Mouse (Mus musculus): ENCODE measurements around the gene Igf2bp2.
A peak's percentile ranks its signal among the peaks of the same experiment; 100 is the strongest.

Igf2bp2 gene

GRCm38 (mm10) chr16:22162512-22163455 is at the start of gene Igf2bp2:
Gene Igf2bp2, minus strand, starts transcription at chr16:22163299.
- peak; percentile 10 for DNase-seq (ENCODE audit: low read depth, low spot score)

- DNase-seq (ENCODE audit: low read depth, low spot score): no peak
Observed at GRCm38 (mm10) chr16:22203501-22203900, 40.4 kb upstream of the Igf2bp2 start.

GRCm38 (mm10) chr16:22201858-22202257 is 38.8 kb upstream of the Igf2bp2 start:
- no peak for DNase-seq (ENCODE audit: low read depth, low spot score)

GRCm38 (mm10) chr16:22200476-22200875 is 37.4 kb upstream of the Igf2bp2 start:
- no peak for DNase-seq (ENCODE audit: low read depth, low spot score)

- no peak for DNase-seq (ENCODE audit: low read depth, low spot score)
Observed at GRCm38 (mm10) chr16:22187366-22187765, 24.3 kb upstream of the Igf2bp2 start.

DNA sequence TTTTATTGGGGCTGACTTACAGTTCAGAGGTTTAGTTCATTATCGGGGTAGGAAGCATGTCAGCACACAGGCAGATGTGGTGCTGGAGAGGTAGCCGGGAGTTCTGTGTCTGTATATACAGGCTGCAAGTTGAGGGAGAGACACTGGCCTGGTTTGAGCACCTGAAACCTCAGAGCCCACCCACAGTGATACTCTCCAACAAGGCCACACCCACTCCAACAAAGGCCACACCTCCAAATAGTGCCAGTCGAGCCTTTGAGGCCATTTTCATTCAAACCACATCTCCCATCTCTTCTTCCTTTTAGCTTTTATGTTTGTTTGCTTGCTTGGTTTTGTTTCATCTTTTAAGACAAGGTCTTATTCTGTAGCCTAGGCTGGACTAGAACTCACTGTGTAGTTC is 22.3 kb upstream of the Igf2bp2 start:
- DNase-seq (ENCODE audit: low read depth, low spot score): no peak

DNA sequence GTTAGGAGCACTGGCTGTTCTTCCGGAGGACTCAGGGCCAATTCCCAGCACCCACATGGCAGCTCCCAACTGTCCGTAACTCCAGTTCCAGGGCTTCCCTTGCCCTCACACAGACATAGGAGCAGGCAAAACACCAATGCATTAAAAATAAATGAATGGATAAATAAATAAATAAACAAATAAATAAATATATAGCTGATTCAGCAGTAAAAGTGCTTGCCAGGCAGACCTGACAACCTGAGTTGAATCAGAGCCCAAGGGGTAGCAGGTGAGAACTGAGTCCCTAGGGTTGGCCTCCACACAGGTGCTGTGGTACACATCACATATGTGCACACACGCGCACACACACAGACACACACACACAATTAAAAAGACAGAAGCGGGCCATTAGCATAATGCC is 21.0 kb upstream of the Igf2bp2 start:
- no peak for DNase-seq (ENCODE audit: low read depth, low spot score)

DNA sequence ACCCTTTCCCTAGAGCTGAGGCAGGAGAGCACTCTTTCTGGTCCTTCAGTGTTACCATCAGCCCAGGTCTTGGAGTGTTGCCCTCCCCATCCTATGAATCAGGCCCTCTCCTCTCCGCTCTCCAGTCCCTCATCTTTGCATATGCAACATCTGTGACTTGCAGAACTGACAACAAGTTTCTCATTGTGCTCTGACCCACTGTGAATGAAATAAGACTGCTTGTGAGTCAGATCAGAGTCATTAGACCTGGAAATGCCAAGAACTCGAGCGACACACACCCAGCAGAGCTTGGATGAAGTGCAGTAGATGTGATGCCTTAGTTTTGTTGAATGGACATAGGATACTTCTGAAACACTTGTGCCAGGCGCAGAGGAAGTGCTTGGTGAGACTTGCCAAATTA is 19.2 kb upstream of the Igf2bp2 start:
- DNase-seq (ENCODE audit: low read depth, low spot score): no peak

DNA sequence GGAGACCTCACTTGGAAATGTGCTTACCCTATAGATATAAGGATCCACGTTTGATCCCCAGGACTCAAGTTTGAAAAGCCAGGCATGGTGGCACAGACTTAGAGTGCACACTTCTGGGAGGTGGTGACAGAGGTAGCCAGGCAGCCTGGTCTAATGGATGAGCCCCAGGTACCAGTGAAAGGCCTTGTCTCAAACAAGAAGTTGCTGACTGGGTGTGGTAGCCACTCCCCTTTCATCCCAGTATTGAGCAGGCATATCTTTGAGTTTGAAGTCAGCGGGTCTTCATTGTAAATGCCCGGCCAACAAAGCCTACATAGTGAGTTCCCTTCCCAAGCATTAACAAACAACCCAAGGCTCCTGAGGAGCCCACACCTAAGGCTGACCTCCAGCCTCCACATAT is 15.7 kb upstream of the Igf2bp2 start:
- DNase-seq (ENCODE audit: low read depth, low spot score): no peak

- DNase-seq (ENCODE audit: low read depth, low spot score): no peak
Observed at GRCm38 (mm10) chr16:22177999-22178398, 14.9 kb upstream of the Igf2bp2 start.

GRCm38 (mm10) chr16:22168731-22169130 is 5.6 kb upstream of the Igf2bp2 start:
- DNase-seq (ENCODE audit: low read depth, low spot score): no peak

GRCm38 (mm10) chr16:22165556-22165955 is 2.5 kb upstream of the Igf2bp2 start:
- DNase-seq (ENCODE audit: low read depth, low spot score): no peak

- no peak for DNase-seq (ENCODE audit: low read depth, low spot score)
Observed at GRCm38 (mm10) chr16:22164446-22164845, 1.3 kb upstream of the Igf2bp2 start.

DNA sequence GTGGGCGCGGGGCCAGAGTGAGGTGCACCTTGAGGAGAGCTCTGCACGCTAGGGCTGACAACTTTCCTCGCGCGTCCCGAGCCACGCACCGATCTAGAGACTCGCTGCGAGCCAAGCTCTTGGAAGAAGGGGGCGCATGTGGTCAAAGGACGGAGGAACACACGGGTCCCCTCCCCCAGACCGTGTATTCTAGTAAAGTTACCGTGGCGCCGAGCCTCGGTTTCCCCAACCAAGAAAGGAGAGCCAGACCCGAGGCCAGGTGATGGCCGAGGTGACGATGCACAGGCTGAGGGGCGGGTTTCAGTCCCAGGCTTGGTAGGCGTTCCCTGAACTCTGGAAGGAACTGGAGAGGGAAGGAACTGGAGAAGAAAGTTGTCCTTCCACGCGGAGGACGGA is 355 bp upstream of the Igf2bp2 start:
- DNase-seq (ENCODE audit: low read depth, low spot score): no peak

DNA sequence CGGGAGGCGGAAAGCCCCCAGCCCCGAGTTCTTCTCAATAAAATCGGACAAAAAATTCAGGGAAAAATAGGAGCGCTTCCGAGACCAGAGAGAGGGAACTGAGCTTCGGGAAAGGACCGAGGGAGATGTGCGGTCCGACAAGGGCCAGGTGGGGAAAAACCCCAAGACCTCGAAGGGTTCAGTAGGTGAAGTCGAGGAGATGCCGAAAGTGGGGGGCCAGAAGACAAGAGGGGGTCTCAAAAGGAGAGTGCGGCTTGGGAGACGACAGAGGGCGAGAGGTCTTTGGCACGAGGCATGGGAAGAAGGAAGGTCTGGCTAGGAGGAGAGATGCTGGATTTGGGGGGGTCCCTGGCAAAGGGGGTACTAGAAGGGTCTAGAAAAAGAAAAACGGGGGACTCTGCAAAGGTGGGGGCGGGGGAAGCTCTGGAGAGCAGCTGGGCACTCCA is 1.0 kb downstream of the Igf2bp2 start:
- DNase-seq (ENCODE audit: low read depth, low spot score): no peak

- DNase-seq (ENCODE audit: low read depth, low spot score): no peak
Observed at GRCm38 (mm10) chr16:22161351-22162065, 1.6 kb downstream of the Igf2bp2 start.

DNA sequence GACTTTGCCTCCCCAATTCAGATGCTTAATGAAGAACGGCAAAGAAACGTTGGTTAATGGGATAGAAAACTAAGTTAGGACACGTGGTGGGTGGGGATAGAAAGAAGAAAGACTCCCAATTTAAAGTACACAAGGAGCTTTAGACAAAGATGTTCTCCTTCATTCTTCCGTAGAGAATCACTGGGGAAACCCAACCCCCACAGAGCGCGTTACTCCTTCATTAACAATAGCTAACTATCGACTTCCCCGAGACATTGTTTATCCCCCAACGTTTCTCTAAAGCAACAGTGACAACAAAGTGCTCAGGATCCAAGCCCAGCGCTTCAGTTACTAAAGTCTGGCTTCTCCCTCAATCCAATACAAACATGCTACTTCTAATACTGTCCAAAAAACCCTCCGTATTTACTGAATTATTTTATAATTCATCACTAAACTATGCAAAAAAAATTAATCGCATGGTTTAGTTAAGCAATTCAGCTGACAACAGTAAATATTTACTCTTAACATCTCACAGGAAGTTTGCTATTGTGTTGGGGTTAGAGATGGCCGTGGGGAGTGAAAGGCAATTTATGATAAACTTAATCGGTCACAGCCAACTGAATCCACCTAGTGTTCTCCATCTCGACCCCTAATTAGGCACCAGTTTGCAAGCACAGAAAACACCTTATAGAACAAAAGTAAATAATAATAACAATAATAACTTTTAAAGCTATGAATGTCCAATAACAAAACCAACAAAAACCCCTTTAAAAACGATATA is 2.5 kb downstream of the Igf2bp2 start:
- DNase-seq (ENCODE audit: low read depth, low spot score): no peak

GRCm38 (mm10) chr16:22152941-22153444 is 10.1 kb downstream of the Igf2bp2 start:
- no peak for DNase-seq (ENCODE audit: low read depth, low spot score)

- DNase-seq (ENCODE audit: low read depth, low spot score): no peak
Observed at GRCm38 (mm10) chr16:22151706-22152315, 11.3 kb downstream of the Igf2bp2 start.

GRCm38 (mm10) chr16:22150421-22150820 is 12.7 kb downstream of the Igf2bp2 start:
- DNase-seq (ENCODE audit: low read depth, low spot score): no peak

DNA sequence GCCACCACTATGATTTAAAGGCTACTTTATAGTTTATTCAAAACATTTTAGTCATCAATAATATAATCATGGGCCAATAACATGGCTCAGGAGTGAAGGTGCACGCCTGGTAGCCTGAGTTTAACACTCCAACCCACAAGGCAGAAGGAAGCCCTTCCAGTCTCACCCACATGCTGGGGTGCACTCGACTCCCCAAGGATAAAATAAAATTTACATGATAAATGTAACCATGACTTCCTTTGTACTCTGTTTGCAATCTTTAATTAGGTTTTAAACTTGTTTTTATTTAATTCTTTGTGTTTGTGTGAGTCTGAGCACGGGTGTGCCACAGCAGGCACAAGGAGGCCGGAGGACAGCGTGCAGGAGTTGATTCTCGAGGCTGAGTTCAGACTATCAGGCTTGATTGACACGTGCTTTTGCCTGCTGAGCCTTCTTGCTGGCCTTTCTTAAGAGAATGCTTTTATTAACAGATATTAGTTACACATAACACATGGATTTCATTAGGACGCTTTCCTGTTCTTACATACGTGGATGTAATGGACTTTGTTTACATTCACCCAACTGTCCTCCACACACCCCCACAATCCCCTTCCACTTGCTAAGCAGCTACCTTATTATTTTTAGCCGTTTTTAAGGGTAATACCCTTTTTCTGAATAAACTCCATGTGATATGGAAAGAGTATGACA is 13.3 kb downstream of the Igf2bp2 start:
- DNase-seq (ENCODE audit: low read depth, low spot score): no peak

Data from brain, adult 2 months (tissue).